Mouse (Mus musculus) hindbrain, embryonic 14.5 days (tissue): ENCODE data around the gene Gm21312. TPM values are rescaled to one million over a fixed set of nuclear protein-coding genes. Genes with fewer than 3 reads are reported as not detected.

ENCODE experiments used
- ATAC-seq: fragments of 200-750 bp; cut with Nextera tagmentation; 2 replicates; pipeline ENCODE4 v1.8.0; 2017; ENCODE audit warnings: moderate number of reproducible peaks, mild to moderate bottlenecking, moderate TSS enrichment, moderate library complexity; ENCODE audit not compliant: low FRiP score
- DNase-seq: peaks from one replicate; pipeline ENCODE4 v3.0.0-alpha.2; 2015; ENCODE audit warnings: low spot score
- H3K27ac ChIP-seq: fragments of 300-500 bp; sonication (generic); 2 replicates; pipeline ENCODE4 v1.5.1; 2014; ENCODE audit warnings: mild to moderate bottlenecking, moderate library complexity
- H3K27me3 ChIP-seq: fragments of 300-500 bp; sonication (generic); 2 replicates; pipeline ENCODE4 v1.6.1; 2014; ENCODE audit warnings: mild to moderate bottlenecking, low read length, mixed read lengths; ENCODE audit not compliant: control insufficient read depth, insufficient read depth
- H3K36me3 ChIP-seq: fragments of 300-500 bp; sonication (generic); replicated peaks from 2 replicates; pipeline ENCODE4 v1.6.1; 2014; ENCODE audit not compliant: control insufficient read depth, insufficient read depth
- H3K4me1 ChIP-seq: fragments of 300-500 bp; sonication (generic); replicated peaks from 2 replicates; pipeline ENCODE4 v1.6.1; 2014; ENCODE audit warnings: antibody characterized with exemption, low read length, mixed read lengths; ENCODE audit not compliant: control insufficient read depth, insufficient read depth
- H3K4me2 ChIP-seq: fragments of 300-500 bp; sonication (generic); replicated peaks from 2 replicates; pipeline ENCODE4 v1.6.1; 2014; ENCODE audit warnings: mild to moderate bottlenecking, moderate library complexity
- H3K4me3 ChIP-seq: fragments of 300-500 bp; sonication (generic); replicated peaks from 2 replicates; pipeline ENCODE4 v1.5.1; 2014; ENCODE audit warnings: mild to moderate bottlenecking, low read length
- H3K9ac ChIP-seq: fragments of 300-500 bp; sonication (generic); 2 replicates; pipeline ENCODE4 v1.6.1; 2014
- H3K9me3 ChIP-seq: fragments of 300-500 bp; sonication (generic); 2 replicates; pipeline ENCODE4 v1.6.1; 2016; ENCODE audit warnings: low read length; ENCODE audit not compliant: control insufficient read depth
- WGBS: fragments of 180-500 bp; shearing (Covaris S2); extraction: QIAGEN DNeasy Blood & Tissue Kit; methylation state at CpG from one replicate; pipeline ENCODE4 v1.1.7; 2014; 5-methylcytosine and 5-hydroxymethylcytosine counted together
- polyA plus RNA-seq: library from polyadenylated mRNA; unstranded; fragments of >200 nt; fragmentation: Nextera tagmentation; extraction: Ambion mirVana; gene quantifications from 2 replicates; pipeline ENCODE4 v1.2.1, GENCODE M21; 2014

Gene Gm21312
- polyA plus RNA-seq, 1 experiment from 2014 or later, result not detected

- no peaks in the 10 kb centered on the region for H3K36me3 ChIP-seq
- 92% methylated on average over 5 of the region's 5 CpGs for WGBS
- no peaks in the 10 kb centered on the region for H3K27me3 ChIP-seq
- DNase-seq (no peak), ATAC-seq (no peak)
- H3K4me1 ChIP-seq, result no peaks in the 10 kb centered on the region
- no peak overlapping the region for H3K4me3 ChIP-seq
- no peak overlapping the region for H3K27ac ChIP-seq
- H3K9me3 ChIP-seq, result no peaks in the 10 kb centered on the region
- H3K9ac ChIP-seq, result no peak overlapping the region
- H3K4me2 ChIP-seq, result no peak overlapping the region
These were observed 37.7 kb downstream of the Gm21312 start for GRCm38 (mm10) chr10:104214527-104214926.

GRCm38 (mm10) chr10:104220303-104221021 lies 43.6 kb downstream of the Gm21312 start:
- H3K4me1 ChIP-seq, result no peaks in the 10 kb centered on the region
- H3K36me3 ChIP-seq, result no peaks in the 10 kb centered on the region
- no peak for ATAC-seq
- H3K4me2 ChIP-seq, result no peak overlapping the region
- no peaks in the 10 kb centered on the region for H3K27me3 ChIP-seq
- WGBS, result 84% methylated on average over 6 of the region's 6 CpGs
- H3K27ac ChIP-seq, result no peak overlapping the region
- no peak overlapping the region for H3K9ac ChIP-seq
- no peak for DNase-seq
- no peaks in the 10 kb centered on the region for H3K9me3 ChIP-seq
- no peak overlapping the region for H3K4me3 ChIP-seq

Other genes starting within 250 kb of the Gm21312 start
- gene Gm21293, start 34.0 kb upstream of the Gm21312 start, polyA plus RNA-seq, result not detected in 2 replicates
- not detected in 2 replicates for gene Gm6763, start 25.5 kb upstream of the Gm21312 start, polyA plus RNA-seq
- gene Gm8764, start 17.0 kb upstream of the Gm21312 start, polyA plus RNA-seq, result not detected in 2 replicates
- not detected in 2 replicates for gene Gm21304, start 8.5 kb upstream of the Gm21312 start, polyA plus RNA-seq
- gene Gm20765, start 8.5 kb downstream of the Gm21312 start, polyA plus RNA-seq, result not detected in 2 replicates
- gene Gm4340, start 17.0 kb downstream of the Gm21312 start, polyA plus RNA-seq, result not detected in 2 replicates